Mouse (Mus musculus) retina, postnatal 7 days (tissue): Measurements from ENCODE around the gene Rbms1.
"Not testable (repeated sequence)": the region's sequence is repeated elsewhere in the genome, so short reads cannot be mapped to it uniquely, and the experiment has no call there.

ENCODE experiments used
- DNase-seq: peaks from one replicate; pipeline ENCODE4 v3.0.0-alpha.2; 2012; ENCODE audit warnings: low read depth, low spot score

The Rbms1 gene

GRCm38 (mm10) chr2:60847984-60848383 lies 115.0 kb downstream of the Rbms1 start:
- no peak for DNase-seq

- no peak for DNase-seq
These were observed 117.6 kb downstream of the Rbms1 start for GRCm38 (mm10) chr2:60845316-60845894.

GRCm38 (mm10) chr2:60844259-60844658 lies 118.7 kb downstream of the Rbms1 start:
- no peak for DNase-seq

GRCm38 (mm10) chr2:60843633-60844032 lies 119.4 kb downstream of the Rbms1 start:
- no peak for DNase-seq

GRCm38 (mm10) chr2:60842976-60843375 lies 120.0 kb downstream of the Rbms1 start:
- no peak for DNase-seq

GRCm38 (mm10) chr2:60840922-60841321 lies 122.1 kb downstream of the Rbms1 start:
- DNase-seq, result no peak

GRCm38 (mm10) chr2:60839498-60839897 lies 123.5 kb downstream of the Rbms1 start:
- DNase-seq, result no peak

GRCm38 (mm10) chr2:60838856-60839255 lies 124.1 kb downstream of the Rbms1 start:
- no peak for DNase-seq

- no peak for DNase-seq
These were observed 125.4 kb downstream of the Rbms1 start for GRCm38 (mm10) chr2:60837616-60838015.

- DNase-seq, result no peak
These were observed 126.8 kb downstream of the Rbms1 start for GRCm38 (mm10) chr2:60836237-60836636.

GRCm38 (mm10) chr2:60834293-60834692 lies 128.7 kb downstream of the Rbms1 start:
- DNase-seq, result no peak

GRCm38 (mm10) chr2:60832254-60832653 lies 130.7 kb downstream of the Rbms1 start:
- no peak for DNase-seq

- not testable (repeated sequence) for DNase-seq
These were observed 132.5 kb downstream of the Rbms1 start for GRCm38 (mm10) chr2:60830464-60830863.

GRCm38 (mm10) chr2:60828908-60829462 lies 134.0 kb downstream of the Rbms1 start:
- DNase-seq, result no peak

- DNase-seq, result no peak
These were observed 135.9 kb downstream of the Rbms1 start for GRCm38 (mm10) chr2:60827152-60827428.

- DNase-seq, result no peak
These were observed 136.4 kb downstream of the Rbms1 start for GRCm38 (mm10) chr2:60826406-60827151.

- DNase-seq, result no peak
These were observed 137.3 kb downstream of the Rbms1 start for GRCm38 (mm10) chr2:60825690-60826089.

GRCm38 (mm10) chr2:60821635-60822034 lies 141.4 kb downstream of the Rbms1 start:
- DNase-seq, result no peak

- no peak for DNase-seq
These were observed 144.4 kb downstream of the Rbms1 start for GRCm38 (mm10) chr2:60818632-60819031.

- no peak for DNase-seq
These were observed 146.7 kb downstream of the Rbms1 start for GRCm38 (mm10) chr2:60816307-60816706.

GRCm38 (mm10) chr2:60814788-60815187 lies 148.2 kb downstream of the Rbms1 start:
- DNase-seq, result no peak

- no peak for DNase-seq
These were observed 150.0 kb downstream of the Rbms1 start for GRCm38 (mm10) chr2:60812949-60813348.

GRCm38 (mm10) chr2:60810617-60811016 lies 152.4 kb downstream of the Rbms1 start:
- DNase-seq, result no peak
